Mouse (Mus musculus) erythroblast, adult 5-6 weeks (primary cell): ENCODE measurements around the gene Klf15. TPM values are rescaled to one million over a fixed set of nuclear protein-coding genes. Genes with fewer than 3 reads are reported as not detected.

Experiments
- ATAC-seq: replicated peaks from 2 replicates; pipeline ENCODE4 v1.8.0; 2016; ENCODE audit warnings: moderate number of reproducible peaks, mild to moderate bottlenecking, moderate TSS enrichment, inconsistent platforms; ENCODE audit not compliant: poor library complexity, low FRiP score, severe bottlenecking
- total RNA-seq, 2 experiments: library from RNA; stranded (forward) in 1 of 2; stranded (reverse) in 1 of 2; fragments of 150-400 nt in 1 of 2; fragments of 200-764, 138-1000 nt in 1 of 2; gene quantifications; 2 replicates each; pipeline versions ENCODE4 v1.2.3 to v1.2.4; 2015 to 2017; ENCODE audit warnings: low replicate concordance in 2 of 2

Klf15 gene
- total RNA-seq, 2 experiments from 2014 or later = 0.43 TPM; not detected in 1

DNA sequence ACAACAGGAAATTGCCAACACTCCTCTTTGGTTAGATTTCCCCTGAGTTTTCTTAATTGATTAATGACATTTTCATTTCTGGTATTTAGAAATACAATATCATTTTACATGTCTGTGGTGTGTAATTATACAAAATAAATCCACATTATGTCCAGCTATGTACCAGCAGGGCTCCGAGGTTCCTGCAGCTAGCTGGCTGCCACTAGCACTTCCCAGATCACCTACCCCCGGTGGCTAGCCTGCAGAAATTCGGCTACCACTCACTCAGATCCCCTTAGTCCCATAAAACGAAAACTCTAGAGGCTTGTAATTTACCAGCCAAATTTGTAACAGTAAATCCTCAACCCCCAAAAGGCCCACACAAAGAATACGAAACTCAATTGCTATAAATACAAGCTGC is 57.0 kb downstream of the Klf15 start:
- no peak for ATAC-seq

Other genes with a start within 250 kb of the Klf15 start
- gene Vmn1r53, start 238.1 kb upstream of the Klf15 start, total RNA-seq (2015; ENCODE audit: low replicate concordance) = not detected in 2 replicates
- gene Vmn1r53, start 238.1 kb upstream of the Klf15 start, total RNA-seq (2017; ENCODE audit: low replicate concordance) = not detected in 2 replicates
- not detected in 2 replicates for gene Vmn1r54, start 216.3 kb upstream of the Klf15 start, total RNA-seq (2015; ENCODE audit: low replicate concordance)
- gene Vmn1r54, start 216.3 kb upstream of the Klf15 start, total RNA-seq (2017; ENCODE audit: low replicate concordance) = not detected in 2 replicates
- not detected in 2 replicates for gene BC048671, start 161.4 kb upstream of the Klf15 start, total RNA-seq (2015; ENCODE audit: low replicate concordance)
- gene BC048671, start 161.4 kb upstream of the Klf15 start, total RNA-seq (2017; ENCODE audit: low replicate concordance) = not detected in 2 replicates
- gene Chst13, start 137.4 kb upstream of the Klf15 start, total RNA-seq (2015; ENCODE audit: low replicate concordance) = 3.6 and 10.6 TPM in 2 replicates
- gene Chst13, start 137.4 kb upstream of the Klf15 start, total RNA-seq (2017; ENCODE audit: low replicate concordance) = 1.4 and 4.7 TPM in 2 replicates
- not detected in 2 replicates for gene Uroc1, start 129.3 kb upstream of the Klf15 start, total RNA-seq (2015; ENCODE audit: low replicate concordance)
- gene Uroc1, start 129.3 kb upstream of the Klf15 start, total RNA-seq (2017; ENCODE audit: low replicate concordance) = not detected in 2 replicates
- 2.7 and 3.1 TPM in 2 replicates for gene Zxdc, start 93.1 kb upstream of the Klf15 start, total RNA-seq (2015; ENCODE audit: low replicate concordance)
- gene Zxdc, start 93.1 kb upstream of the Klf15 start, total RNA-seq (2017; ENCODE audit: low replicate concordance) = 3.5 and 4.5 TPM in 2 replicates
- gene Cfap100, start 33.8 kb upstream of the Klf15 start, total RNA-seq (2015; ENCODE audit: low replicate concordance) = not detected in 2 replicates
- not detected in 2 replicates for gene Cfap100, start 33.8 kb upstream of the Klf15 start, total RNA-seq (2017; ENCODE audit: low replicate concordance)
- gene Aldh1l1, start 23.9 kb downstream of the Klf15 start, total RNA-seq (2015; ENCODE audit: low replicate concordance) = not detected in 2 replicates
- 1.2 TPM in 1 of 2 replicates, not detected in the other for gene Aldh1l1, start 23.9 kb downstream of the Klf15 start, total RNA-seq (2017; ENCODE audit: low replicate concordance)
- gene Slc41a3, start 142.1 kb downstream of the Klf15 start, total RNA-seq (2015; ENCODE audit: low replicate concordance) = 1.3 and 1.5 TPM in 2 replicates
- 1.8 and 2.7 TPM in 2 replicates for gene Slc41a3, start 142.1 kb downstream of the Klf15 start, total RNA-seq (2017; ENCODE audit: low replicate concordance)